Mouse (Mus musculus) adrenal gland, adult 8-10 months (tissue): ENCODE data around the gene Cbfb. TPM values are rescaled to one million over a fixed set of nuclear protein-coding genes. Genes with fewer than 3 reads are reported as not detected.
A peak's percentile ranks its signal among the peaks of the same experiment; 100 is the strongest.
"Not testable (repeated sequence)": the region's sequence is repeated elsewhere in the genome, so short reads cannot be mapped to it uniquely, and the experiment has no call there.

Source experiments
- DNase-seq: peaks from one replicate; pipeline ENCODE4 v3.0.0; 2022
- total RNA-seq, 4 experiments: library from RNA; stranded (reverse); gene quantifications; 2 replicates each; pipeline ENCODE4 v1.2.4; 2022

The Cbfb gene
- total RNA-seq, 4 experiments from 2014 or later: 71.5 to 127 (median 93.2) TPM

DNA sequence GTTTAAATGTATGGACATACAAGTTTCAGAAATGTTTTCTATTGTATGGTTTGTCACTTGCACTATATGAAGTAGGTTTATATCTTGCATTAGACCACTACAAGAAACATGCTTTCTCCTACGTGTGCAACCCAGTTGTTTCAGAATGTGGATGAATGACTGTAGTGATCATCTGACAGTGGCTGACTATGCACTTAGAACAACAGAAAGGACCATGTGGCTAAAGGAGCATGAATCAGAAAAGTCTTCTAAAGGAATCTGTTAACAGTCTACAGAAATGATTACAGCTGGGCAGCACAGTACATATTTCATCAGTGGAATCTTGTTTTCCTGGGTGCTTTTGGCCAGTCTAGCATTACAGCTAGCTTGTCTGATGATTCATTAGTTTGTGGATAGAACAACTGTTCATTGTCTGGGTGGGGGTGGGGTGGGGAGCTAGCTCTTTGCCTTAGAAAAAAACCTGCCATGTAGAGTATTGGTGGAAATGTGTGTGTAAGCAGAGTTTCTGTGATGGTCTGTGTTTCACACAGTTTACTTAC lies 16.1 kb downstream of the Cbfb start:
- no peak for DNase-seq

DNA sequence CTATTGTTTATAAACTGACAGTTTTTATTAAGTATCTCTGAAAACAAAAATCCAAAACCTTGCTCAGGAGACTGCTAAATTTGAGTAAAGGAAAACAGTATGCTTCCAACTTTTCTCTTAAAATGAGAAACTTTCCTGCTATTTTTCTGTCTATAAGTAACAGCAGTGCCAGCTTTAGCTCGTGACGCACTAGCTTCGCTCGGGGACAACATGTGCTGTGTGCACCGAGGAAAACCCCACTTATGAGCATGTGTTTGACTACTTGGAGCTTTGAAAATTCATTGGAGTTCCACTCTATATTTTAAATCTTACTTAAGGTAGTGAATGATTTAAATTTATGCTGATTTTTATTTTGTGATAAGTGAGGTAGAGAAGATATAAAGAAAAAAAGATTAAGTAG lies 21.7 kb downstream of the Cbfb start:
- DNase-seq: no peak

DNA sequence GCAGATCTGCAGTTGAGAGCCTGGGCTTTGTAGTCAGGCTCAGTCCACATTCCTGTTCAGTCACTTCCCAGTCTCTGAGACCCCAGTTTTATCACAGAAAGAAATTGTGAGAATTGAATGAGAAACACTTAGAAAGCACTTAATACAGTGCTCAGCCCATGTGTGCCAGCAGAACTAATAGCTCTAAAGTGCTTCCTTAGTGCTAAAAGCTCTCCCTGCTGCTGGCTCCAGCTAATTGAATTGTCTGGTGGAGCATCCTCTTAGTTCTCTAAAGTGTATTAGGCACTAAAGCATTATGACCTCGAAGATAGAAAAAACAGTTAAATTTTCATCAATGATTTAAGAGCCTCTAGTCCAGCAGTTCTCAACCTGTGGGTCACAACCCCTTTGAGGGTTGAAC lies 35.3 kb downstream of the Cbfb start:
- DNase-seq: no peak

- DNase-seq: no peak
Observed at GRCm38 (mm10) chr8:105206766-105207275, 36.3 kb downstream of the Cbfb start.

- DNase-seq: no peak
Observed at GRCm38 (mm10) chr8:105207675-105208273, 37.3 kb downstream of the Cbfb start.

- no peak for DNase-seq
Observed at GRCm38 (mm10) chr8:105209153-105210110, 39.0 kb downstream of the Cbfb start.

GRCm38 (mm10) chr8:105214104-105214503 lies 43.6 kb downstream of the Cbfb start:
- DNase-seq: no peak

DNA sequence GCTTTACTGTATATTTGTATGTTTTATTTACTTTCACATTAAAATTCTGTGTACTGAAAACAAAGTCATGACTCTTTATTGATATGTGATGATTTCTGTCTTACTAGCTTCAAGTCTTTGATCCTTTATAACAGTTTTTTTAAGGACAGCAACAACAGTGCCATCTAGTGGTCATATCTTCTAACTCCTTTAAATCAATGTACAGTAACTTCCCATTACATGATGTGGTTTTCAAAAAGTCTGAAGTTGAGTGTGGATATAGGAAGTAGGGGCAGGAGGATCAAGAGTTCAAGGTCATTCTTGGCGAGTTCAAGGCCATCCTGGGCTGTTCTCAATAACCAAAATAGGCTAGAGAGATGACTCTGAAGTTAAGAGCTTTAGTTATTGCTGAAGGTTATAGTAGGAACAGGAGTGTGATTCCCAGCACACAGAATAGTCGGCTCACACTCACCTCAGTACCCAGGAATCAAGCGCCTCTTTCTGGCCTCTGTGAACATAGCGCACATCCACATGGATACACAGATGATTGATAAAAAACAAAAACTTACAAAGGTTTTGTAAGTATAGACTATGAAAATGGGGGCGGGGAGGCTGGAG lies 47.5 kb downstream of the Cbfb start:
- DNase-seq: no peak

DNA sequence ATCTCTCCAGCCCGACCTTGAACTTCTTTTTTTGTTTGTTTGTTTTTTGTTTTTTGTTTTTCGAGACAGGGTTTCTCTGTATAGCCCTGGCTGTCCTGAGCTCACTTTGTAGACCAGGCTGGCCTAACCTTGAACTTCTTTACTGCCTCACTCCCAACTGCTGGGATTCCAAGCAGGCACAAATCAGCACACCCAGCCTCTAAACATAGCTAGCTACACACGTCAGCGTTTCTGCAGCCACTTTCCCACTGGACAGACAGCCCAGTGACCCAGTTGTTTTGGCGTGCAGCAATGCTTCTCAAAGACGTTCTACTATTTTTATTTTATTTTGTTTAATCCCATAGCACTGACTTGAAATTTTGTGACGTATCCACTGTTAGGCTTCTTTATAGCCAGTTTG lies 53.4 kb downstream of the Cbfb start:
- no peak for DNase-seq

DNA sequence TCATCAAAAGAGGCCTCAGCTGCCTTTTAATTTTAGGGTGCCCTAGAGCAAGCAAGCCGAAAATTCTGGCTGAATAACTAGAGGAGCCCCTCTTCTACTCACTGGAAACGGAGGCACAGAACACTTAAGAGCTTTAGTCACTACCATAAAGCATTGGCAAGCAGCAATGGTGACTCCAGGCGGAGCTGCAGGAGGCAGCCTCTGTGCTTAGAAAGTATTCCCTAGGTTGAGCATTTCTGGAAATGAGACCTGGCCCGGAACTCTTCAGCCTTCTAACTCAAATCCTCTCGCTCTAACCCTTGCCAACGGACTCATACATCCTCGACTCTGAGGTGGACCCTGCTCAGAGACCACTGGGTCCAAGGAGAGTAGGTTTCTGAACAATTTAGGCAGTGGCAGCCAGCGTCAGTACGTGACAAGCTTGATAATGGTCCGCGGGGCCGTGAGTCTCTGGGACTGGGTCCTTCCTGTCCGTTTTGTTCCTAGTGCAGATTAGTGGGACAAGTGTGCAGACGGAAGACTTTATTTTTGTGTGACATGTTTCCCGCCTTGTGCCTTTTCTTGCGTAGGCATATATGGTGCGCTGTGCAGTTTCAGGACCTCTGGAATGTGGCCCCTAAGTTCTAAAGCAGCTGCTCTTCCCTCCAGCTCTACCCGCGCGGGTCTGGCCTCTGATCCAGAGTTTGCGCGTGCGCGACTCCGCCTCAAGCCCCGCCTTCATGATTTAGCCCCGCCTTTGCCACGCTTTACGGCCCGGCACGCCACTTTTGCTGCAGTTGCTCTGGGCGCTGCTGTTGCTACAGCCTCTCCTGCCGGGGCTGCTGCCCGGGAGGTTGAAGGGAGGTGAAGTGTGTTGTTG lies 54.2 kb downstream of the Cbfb start, which contains the start of gene D230025D16Rik:
D230025D16Rik (plus strand) TSS at position 733 of the 859 bp plus-strand sequence.
- peak; percentile 90 for DNase-seq

- DNase-seq: no peak
Observed at GRCm38 (mm10) chr8:105225272-105225593, 54.8 kb downstream of the Cbfb start.

- no peak for DNase-seq
Observed at GRCm38 (mm10) chr8:105225917-105226316, 55.4 kb downstream of the Cbfb start.

DNA sequence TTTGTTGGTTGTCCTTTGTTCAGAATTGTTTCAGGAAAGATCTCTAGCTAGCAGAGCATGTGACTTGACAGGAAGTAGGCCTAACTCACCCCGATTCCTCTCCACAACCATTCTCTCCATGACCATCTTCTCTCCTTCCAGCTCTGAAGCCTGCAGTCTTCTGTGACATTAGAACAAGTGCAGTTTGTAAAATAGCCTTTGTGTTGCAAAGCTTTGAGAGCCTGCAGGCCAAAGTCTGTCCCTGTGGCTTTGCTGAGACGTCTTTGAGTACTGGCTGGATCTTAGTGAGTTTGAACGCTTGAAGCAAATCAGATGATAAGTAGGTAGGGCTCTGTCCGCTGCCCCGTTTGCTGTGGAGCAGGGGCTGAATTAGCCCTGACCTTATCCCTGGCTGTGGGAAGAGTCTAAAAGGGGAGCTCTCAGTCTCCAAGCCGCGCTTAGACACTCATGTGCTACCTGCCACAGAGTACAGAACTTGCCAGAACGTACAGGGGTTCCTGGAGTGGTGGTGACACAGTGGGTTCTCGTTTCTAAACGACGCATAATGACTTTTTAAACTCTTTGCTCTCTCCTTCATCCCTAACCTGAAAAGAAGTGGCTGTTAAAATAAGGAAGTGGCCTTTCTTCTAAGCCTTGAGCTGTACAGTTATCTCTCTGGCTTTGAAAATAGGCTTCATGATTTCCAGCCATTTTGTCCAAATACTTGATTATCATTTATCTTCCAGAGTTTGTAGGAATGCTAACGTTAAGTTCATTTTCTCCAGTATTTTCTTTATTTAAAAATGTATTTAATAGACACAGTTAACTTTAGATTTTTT lies 61.2 kb downstream of the Cbfb start:
- no peak for DNase-seq

GRCm38 (mm10) chr8:105232321-105232693 lies 61.8 kb downstream of the Cbfb start:
- not testable (repeated sequence) for DNase-seq

- no peak for DNase-seq
Observed at GRCm38 (mm10) chr8:105233126-105233935, 62.9 kb downstream of the Cbfb start.

DNA sequence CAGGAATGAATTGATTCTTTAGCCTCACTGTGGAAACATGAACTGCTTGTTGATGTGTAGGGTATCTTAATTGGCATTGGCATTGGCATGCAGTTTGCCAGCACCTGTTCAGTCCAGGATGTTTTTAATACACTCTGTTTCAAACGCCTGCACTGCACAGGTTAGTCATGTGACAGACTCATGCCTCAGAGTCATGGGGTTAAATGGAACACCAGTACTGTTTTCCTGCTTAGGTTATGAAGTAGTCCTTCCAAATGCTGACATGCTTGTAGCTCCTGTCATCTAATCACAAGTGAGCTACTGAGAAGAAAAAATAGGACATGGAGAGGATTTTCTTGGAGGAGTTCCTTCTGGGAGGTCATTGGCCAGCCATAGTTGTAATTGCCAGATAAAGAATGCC lies 64.7 kb downstream of the Cbfb start:
- DNase-seq: no peak

- no peak for DNase-seq
Observed at GRCm38 (mm10) chr8:105237442-105238142, 67.1 kb downstream of the Cbfb start.

GRCm38 (mm10) chr8:105241016-105241415 lies 70.5 kb downstream of the Cbfb start:
- no peak for DNase-seq

- DNase-seq: no peak
Observed at GRCm38 (mm10) chr8:105251954-105252353, 81.5 kb downstream of the Cbfb start.
